Mouse (Mus musculus) E14TG2a.4 (cell line): ENCODE measurements around the gene Map4k4.
A peak's percentile ranks its signal among the peaks of the same experiment; 100 is the strongest.

Experiments used
- H3K27me3 ChIP-seq: 2 replicates; pipeline ENCODE4 v1.6.1; 2014; ENCODE audit warnings: low read length, control low read depth; ENCODE audit not compliant: insufficient read depth
- H3K36me3 ChIP-seq: 2 replicates; pipeline ENCODE4 v1.6.1; 2014; ENCODE audit warnings: low read length, control low read depth; ENCODE audit not compliant: insufficient read depth
- H3K4me1 ChIP-seq: replicated peaks from 2 replicates; pipeline ENCODE4 v1.6.1; 2014; ENCODE audit warnings: low read depth, low read length, control low read depth
- H3K4me3 ChIP-seq: replicated peaks from 2 replicates; pipeline ENCODE4 v1.5.1; 2014; ENCODE audit warnings: mild to moderate bottlenecking, low read length
- H3K9me3 ChIP-seq: 2 replicates; pipeline ENCODE4 v1.6.1; 2014; ENCODE audit warnings: low read length, control low read depth
- CTCF ChIP-seq: conservative IDR thresholded peaks from 2 replicates; pipeline ENCODE4 v1.5.1; 2014; ENCODE audit warnings: low read length
- NANOG ChIP-seq: IDR thresholded peaks from 2 replicates; pipeline ENCODE4 v1.6.1; 2014; ENCODE audit warnings: borderline replicate concordance, low read length, mixed read lengths
- POU5F1 ChIP-seq: IDR thresholded peaks from 2 replicates; pipeline ENCODE4 v1.6.1; 2014; ENCODE audit warnings: low read length, borderline replicate concordance

Gene Map4k4

DNA sequence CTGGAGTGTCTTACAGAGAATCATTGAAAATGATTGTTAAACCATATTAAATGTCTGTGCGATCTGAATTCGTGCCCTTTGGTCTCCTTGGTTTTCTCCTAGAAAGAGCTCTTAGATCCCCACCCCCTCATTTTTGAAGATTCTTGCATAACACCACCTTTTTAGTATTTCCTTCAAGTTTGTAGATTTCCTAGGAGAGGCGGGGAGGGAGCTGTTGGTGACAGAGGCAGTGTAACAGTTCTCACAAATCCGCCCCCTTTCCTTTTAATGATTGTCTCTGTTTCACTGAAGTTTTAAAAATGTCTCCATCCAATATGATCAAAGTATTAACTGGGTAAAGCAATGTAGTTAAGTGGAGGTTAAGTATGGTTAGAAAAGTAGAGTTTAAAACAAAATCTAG, 45.7 kb downstream of the Map4k4 start:
- TF ChIP-seq CTCF (no peak), POU5F1 (no peak), NANOG (no peak)
- Histone ChIP-seq H3K4me1 (peaks cover 93% of the 10 kb centered on the region), H3K36me3 (no peaks in the 10 kb centered on the region), H3K4me3 (no peak overlapping the region), H3K27me3 (no peaks in the 10 kb centered on the region), H3K9me3 (no peaks in the 10 kb centered on the region)

DNA sequence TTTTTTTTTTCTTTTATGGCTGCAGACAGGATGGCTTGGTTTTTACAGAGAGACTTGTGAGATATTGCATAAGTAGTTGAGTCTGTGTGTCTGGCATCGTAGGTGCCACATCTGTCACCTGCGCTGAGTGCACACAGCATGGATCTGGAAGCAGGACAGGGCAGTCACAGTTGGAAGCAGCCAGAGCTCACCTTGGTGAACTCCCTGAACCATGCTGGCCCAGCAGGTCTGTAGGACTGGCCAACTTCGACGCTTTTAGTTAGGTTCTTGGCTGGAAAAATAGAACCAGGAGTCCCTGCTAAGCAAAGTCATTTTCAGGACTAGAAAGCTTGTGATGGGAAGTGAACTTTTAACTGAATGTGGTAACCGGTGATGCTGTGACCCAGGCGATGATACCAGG, 46.5 kb downstream of the Map4k4 start:
- Histone ChIP-seq H3K9me3 (no peaks in the 10 kb centered on the region), H3K4me3 (no peak overlapping the region), H3K4me1 (peaks cover 93% of the 10 kb centered on the region), H3K27me3 (no peaks in the 10 kb centered on the region), H3K36me3 (no peaks in the 10 kb centered on the region)
- TF ChIP-seq NANOG (no peak), POU5F1 (no peak), CTCF (no peak)

DNA sequence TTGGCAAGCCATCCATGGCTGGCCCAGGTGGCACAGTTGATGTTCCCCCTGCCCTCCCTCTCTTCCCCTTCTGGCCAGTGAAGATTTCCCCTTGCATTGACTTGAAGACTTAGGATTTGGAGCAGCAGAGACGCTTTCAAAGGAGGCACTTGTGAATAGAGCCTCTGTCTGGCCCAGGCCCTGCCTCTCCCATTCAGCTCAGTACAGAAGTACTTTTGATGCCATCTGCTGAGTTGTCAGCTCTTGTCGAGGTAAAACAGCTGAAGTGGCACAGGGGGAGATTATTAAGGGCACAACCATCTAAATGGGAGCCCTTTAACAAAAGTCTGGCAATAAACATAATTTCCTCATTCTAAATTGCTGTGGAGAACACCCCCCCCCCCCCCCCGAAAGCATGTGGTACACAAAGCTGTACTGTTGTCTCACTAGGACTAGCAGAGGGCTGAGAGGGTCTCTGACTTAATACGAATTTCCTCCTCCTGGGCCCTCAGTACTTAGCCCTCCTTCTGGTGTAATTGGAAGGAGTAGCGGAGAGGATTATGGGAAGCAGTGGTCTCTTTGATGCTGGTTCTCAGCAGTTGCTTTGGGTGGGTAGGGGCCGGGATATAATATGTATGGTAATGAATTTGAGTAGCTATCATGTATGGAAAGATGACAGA, 47.1 kb downstream of the Map4k4 start:
- Histone ChIP-seq H3K27me3 (no peaks in the 10 kb centered on the region), H3K36me3 (no peaks in the 10 kb centered on the region), H3K9me3 (no peaks in the 10 kb centered on the region), H3K4me1 (peaks cover 93% of the 10 kb centered on the region), H3K4me3 (no peak overlapping the region)
- TF ChIP-seq NANOG (no peak), POU5F1 (no peak), CTCF (no peak)

DNA sequence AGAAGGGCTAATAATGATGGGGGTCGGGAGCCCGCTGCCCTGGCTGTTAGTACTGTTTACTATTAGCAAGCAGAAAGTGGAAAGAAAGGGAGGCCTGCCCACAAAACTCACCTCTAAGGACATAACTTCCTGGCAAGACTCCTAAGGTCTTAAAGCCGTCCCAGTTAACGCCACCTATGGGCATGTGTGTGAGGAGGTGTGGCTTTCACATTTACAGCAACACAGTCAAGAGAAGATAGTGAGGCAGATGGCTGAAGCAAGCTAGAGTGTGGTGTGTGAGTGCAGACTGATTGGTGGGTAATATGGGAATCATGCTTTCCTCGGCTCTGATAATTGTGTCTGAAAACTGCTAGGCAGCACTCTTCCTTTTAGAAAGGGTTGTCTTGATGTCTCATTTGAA, 48.5 kb downstream of the Map4k4 start:
- no peak for TF ChIP-seq NANOG
- TF ChIP-seq POU5F1 = no peak
- no peak for TF ChIP-seq CTCF
- H3K4me3 ChIP-seq = no peak overlapping the region
- H3K27me3 ChIP-seq = no peaks in the 10 kb centered on the region
- H3K4me1 ChIP-seq = peaks cover 89% of the 10 kb centered on the region
- H3K36me3 ChIP-seq = no peaks in the 10 kb centered on the region
- H3K9me3 ChIP-seq = no peaks in the 10 kb centered on the region

DNA sequence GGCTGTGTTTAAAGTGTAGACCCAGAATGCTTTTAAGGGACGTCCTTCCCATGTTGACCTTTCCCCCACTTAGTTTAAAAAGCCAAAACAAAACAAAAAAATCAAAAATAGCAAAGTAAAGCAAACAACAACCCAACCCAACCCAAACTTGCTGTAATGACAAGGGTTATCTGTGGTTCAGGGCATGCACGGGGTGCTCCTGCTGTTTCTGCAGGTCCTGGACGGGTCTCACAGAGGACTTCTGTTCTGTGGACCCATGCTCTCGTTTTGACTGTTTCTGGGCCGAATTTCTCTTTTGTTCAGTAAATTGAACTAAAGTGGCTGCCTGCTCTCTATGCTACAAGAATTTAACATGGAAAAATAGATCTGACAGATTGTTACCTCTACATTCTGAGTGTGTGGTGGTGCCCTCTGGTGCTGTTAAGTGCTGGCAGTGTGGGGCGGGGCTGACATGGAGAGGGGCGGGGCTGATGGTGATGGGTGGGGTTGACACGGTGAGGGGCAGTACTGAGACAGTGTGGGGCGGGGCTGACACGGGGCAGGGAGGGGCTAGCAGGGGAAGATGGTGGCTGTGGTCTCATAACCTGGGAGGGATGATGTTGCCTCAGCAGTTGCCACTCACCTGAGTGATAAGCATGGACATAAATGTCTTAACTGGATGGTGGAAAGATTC, 49.2 kb downstream of the Map4k4 start:
- Histone ChIP-seq H3K27me3 (no peaks in the 10 kb centered on the region), H3K4me1 (peaks cover 88% of the 10 kb centered on the region), H3K4me3 (no peak overlapping the region), H3K9me3 (no peaks in the 10 kb centered on the region), H3K36me3 (no peaks in the 10 kb centered on the region)
- TF ChIP-seq NANOG = no peak
- TF ChIP-seq POU5F1 = no peak
- TF ChIP-seq CTCF = no peak

DNA sequence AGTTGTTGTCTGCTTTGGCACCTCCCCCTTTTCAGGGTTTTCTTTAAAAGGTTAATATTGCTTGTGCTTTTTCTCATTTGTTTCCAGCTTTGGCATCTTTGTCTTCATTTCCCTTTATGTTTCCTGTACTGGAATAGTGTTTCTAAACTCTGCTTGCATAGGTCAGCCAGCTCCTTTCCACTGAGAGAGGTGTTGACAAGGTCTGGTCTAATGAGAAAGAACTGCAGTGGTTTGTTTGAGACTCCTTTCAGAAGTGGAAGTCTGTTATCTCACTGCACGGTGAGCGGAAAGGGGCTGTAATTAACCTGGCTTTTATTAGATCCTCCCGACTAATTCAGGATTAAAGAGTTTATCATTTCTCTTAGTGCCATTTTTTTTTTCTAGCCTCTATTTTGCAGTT, 49.9 kb downstream of the Map4k4 start:
- Histone ChIP-seq H3K27me3 (no peaks in the 10 kb centered on the region), H3K4me1 (peaks cover 89% of the 10 kb centered on the region), H3K36me3 (no peaks in the 10 kb centered on the region), H3K9me3 (no peaks in the 10 kb centered on the region), H3K4me3 (no peak overlapping the region)
- TF ChIP-seq POU5F1 (no peak), NANOG (no peak), CTCF (no peak)

DNA sequence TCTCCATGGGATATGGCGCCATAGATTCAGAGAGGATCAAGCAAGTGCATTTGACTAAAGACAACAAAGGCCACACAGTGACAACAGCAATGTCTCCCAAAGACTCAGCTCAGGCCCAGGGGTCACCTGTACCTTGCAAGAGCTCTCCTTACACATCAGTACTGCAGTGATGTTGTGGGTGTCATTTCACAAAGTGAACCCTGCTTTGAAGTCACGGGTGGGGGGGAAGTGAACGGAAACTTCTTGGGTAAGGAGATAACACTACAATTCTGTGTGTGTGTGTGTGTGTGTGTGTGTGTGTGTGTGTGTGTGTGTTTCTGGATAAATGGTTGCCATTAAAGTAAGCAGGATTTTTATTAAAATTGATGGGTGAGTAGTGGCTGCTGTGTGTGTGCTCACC, 53.9 kb downstream of the Map4k4 start:
- H3K9me3 ChIP-seq = no peaks in the 10 kb centered on the region
- H3K4me3 ChIP-seq = no peak overlapping the region
- TF ChIP-seq POU5F1 (no peak), NANOG (no peak), CTCF (no peak)

DNA sequence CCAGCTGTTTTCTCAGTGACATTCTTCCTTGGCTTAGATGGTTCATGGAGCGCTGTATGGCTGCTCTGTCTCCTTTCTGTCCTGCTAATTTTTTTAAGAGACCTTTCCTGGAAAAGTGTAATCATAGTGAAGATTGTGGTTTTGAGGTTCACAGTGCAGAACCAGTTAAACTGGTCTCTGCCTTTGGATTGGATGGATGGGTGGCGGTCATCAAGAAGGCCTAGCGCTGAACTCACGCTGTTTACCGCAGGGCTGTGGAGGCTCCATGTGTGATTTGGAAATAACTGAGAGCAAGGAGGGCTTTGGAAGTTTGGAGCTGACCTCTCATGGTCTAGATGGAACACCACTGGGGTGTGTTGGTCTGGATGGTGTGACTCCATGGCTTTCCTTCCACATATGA, 56.0 kb downstream of the Map4k4 start:
- Histone ChIP-seq H3K4me1 (peaks cover 85% of the 10 kb centered on the region), H3K27me3 (no peaks in the 10 kb centered on the region), H3K4me3 (0 out of 2 replicates have a peak overlapping the region, but pooled peaks have one; percentile 3), H3K36me3 (no peaks in the 10 kb centered on the region; the same call in 1 of the 2 replicates), H3K9me3 (no peaks in the 10 kb centered on the region)
- no peak for TF ChIP-seq POU5F1
- no peak for TF ChIP-seq CTCF
- TF ChIP-seq NANOG = no peak

More for the DNA sequence above, 53.9 kb downstream of the Map4k4 start:
- no peaks in the 10 kb centered on the region; the same call in 1 of the 2 replicates for H3K36me3 ChIP-seq
- H3K27me3 ChIP-seq = no peaks in the 10 kb centered on the region
- peaks cover 89% of the 10 kb centered on the region for H3K4me1 ChIP-seq

DNA sequence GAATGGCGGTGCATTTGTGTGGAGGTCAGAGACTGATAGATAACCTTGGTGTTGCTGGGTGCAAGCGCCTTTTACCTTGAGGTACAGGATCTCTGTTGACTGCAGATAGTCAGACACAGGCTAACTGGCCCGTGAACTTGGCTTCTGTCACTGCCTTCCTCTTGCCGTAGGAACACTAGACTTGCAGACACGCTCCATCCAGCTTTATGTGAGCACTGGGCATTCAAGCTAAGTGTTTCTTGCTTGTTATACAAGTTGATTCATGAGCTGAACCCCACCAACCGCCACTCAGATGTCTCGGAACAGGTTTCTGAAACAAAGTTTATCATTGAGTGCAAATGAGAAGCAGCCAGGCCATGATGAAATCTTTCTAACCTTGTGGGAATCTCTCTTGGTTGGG, 57.3 kb downstream of the Map4k4 start:
- H3K4me3 ChIP-seq = no peak overlapping the region
- peaks cover 76% of the 10 kb centered on the region for H3K4me1 ChIP-seq
- no peaks in the 10 kb centered on the region for H3K27me3 ChIP-seq
- peaks cover 11% of the 10 kb centered on the region for H3K36me3 ChIP-seq
- TF ChIP-seq NANOG (no peak), POU5F1 (no peak), CTCF (no peak)
- H3K9me3 ChIP-seq = no peaks in the 10 kb centered on the region
